Mouse (Mus musculus) v-Abl transformed pro-B cells (cell line): ENCODE data around the gene Kdm7a.

Experiments used
- in situ Hi-C, 2 experiments: fragments of 400-800 bp; cut with MboI; formaldehyde crosslinking; loops; one replicate each; pipeline ENCODE4 v1.15.1; 2025; ENCODE audit not compliant: unreplicated experiment in 2 of 2

The Kdm7a gene

GRCm38 (mm10) chr6:39206581-39207461, at the start of gene Kdm7a:
Kdm7a (minus strand) TSS chr6:39206789.
- in situ Hi-C loops: loop anchor here in 1 of 2 experiments (5.0 kb wide), 1 partner anchor 130 kb away; no protein-coding TSS in a partner anchor

GRCm38 (mm10) chr6:39255271-39255670, 48.7 kb upstream of the Kdm7a start:
- in situ Hi-C loops: no loop called here

- in situ Hi-C loops: no loop called here
These were observed 43.5 kb upstream of the Kdm7a start for GRCm38 (mm10) chr6:39250055-39250454.

GRCm38 (mm10) chr6:39249176-39249770, 42.7 kb upstream of the Kdm7a start:
- in situ Hi-C loops: no loop called here

DNA sequence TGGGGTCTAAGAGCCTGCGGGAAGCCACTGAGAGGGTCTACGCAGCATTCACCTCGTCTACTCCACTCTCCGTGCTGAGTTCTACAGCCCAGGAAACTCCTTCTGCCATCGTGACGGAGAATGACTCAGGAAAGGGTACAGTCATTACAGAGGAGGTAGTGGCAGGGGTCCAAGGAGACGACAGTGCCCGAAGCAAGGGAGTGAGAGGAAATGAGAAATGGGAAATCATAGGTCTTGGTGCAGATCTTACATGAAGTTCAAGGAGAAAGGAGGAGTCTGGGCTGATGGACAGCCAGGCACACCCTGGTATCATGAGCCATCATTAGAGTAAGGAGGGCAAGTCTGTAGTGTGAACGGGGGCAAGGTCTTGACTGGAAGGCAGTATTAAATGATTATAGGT, 37.5 kb upstream of the Kdm7a start:
- in situ Hi-C loops: no loop called here

GRCm38 (mm10) chr6:39243511-39243961, 36.9 kb upstream of the Kdm7a start:
- in situ Hi-C loops: no loop called here

DNA sequence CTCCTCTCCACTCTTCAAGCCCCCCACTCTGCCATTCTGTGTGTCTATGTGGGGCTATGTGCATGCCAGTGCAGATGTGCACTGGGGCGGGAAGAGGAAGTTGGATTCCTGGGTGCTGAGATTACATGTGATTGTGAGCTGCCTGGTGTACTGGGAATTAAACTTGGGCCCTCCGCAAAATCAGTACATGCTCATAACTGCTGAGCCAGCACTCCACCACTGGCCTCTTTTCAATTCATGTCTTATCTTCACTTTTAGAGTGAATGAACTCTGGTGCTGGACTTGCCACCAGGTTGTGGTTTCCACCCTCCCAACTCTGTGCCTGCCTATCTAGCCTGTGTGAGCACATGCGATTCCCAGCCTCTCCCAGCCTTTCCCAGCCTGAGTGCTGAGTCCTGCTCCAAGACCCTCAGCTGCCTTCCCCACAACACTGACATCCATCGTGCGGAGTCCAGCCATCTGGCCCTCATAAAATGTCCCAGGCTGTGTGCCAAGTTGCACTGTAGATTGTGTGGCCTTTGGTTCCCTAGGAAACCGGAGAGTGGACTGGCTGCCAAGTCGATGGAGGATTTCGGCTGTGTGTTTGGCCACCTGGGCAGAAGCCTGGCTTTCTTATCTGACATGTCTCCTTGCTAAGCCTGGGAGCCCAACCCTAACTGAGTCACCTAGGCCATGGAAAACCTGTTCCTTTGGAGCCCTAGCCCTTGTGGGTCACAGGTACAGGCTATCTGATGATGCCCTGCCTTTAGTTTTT, 36.3 kb upstream of the Kdm7a start:
- in situ Hi-C loops: no loop called here

DNA sequence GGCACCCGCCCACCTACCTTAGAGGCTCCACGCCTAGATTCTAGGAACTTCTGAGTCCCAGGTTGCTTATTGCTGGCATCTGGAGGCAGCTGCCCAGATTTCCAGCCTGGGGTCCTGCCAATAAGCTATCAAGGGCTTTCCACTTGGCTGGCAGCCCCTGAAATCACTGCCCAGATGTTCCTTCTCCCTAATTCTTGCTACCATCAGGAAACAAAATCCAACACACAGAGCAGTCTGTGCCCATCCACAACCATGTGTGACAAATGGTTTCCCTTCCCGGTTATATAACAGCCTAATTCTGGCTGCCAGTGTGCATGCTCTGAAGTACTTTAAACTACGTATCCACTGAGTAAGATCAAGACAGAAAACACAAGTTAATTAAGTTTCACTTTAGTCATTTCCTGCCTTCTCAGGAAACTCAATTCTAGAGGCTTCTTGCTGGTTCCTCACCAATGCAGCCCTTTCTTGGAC, 34.9 kb upstream of the Kdm7a start:
- in situ Hi-C loops: no loop called here

DNA sequence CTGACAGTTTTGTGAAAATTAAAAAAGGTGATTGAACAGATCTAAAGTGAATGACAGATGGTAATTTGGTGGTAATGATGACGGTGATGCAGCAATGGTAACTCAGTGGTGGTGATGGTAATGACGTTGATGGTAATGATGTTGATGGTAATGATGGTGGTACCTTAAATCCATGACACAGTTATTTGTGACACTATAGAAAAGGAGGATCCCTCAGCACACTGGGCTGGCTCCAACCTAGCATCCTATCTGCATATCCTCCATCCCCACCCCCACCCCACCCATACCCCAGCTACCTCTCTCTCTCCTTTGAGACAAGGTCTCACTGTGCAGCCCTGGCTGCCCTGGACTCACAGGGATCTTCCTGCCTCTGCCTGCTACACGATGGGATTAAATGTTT, 34.4 kb upstream of the Kdm7a start:
- in situ Hi-C loops: no loop called here

GRCm38 (mm10) chr6:39237887-39238286, 31.3 kb upstream of the Kdm7a start:
- in situ Hi-C loops: no loop called here

DNA sequence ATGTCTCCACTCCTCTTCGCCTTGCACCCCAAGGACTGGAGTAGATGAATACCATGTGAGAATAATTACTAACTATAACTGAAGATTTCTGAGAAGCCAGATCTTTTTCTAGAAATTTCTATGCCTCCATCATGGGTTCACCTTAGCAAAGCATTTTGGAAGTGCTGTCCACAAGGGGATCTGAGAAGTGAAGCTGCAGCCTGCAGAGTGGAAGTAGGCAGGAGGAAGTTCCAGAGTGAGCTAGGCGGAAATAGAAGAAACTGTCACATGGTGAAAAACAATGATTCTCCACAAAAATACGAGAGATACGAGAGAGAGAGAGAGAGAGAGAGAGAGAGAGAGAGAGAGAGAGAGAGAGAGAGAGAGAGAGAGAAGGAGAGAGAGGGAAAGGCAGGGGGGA, 26.0 kb upstream of the Kdm7a start:
- in situ Hi-C loops: no loop called here

DNA sequence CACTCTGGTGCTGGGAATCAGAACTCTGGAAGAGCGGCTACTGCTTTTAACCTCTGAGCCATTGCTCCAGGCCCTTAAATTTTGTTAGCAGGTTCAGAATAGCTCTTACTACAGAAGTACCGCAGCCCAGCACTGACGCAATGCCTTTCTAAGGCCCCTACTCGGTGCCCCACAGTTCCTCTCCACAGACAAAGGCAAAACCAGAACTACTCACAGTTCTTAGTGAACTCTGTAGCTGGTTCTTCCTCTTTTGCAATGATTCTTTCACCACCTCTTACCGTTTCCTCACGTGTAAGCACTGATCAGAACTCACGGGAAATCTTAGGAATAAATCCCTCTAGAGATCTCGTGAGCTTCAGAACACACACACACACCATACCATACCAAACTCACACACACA, 24.1 kb upstream of the Kdm7a start:
- in situ Hi-C loops: no loop called here

DNA sequence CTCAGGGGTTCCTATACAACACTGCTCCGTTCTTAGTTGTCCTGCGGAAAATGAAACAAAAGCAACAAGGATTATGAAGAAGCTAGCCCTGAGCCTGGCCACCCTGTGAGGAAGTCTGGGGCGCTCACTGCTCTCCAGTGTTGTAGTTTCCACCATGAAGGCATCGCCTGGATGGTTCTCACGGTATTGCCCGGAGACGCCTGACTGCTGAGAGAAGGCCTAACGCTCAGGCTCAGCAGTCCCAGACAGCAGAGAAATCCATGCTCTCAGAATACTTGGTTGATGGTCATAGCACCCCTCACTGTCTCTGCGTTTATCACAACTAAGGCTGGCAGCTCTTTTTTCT, 20.0 kb upstream of the Kdm7a start:
- in situ Hi-C loops: no loop called here

DNA sequence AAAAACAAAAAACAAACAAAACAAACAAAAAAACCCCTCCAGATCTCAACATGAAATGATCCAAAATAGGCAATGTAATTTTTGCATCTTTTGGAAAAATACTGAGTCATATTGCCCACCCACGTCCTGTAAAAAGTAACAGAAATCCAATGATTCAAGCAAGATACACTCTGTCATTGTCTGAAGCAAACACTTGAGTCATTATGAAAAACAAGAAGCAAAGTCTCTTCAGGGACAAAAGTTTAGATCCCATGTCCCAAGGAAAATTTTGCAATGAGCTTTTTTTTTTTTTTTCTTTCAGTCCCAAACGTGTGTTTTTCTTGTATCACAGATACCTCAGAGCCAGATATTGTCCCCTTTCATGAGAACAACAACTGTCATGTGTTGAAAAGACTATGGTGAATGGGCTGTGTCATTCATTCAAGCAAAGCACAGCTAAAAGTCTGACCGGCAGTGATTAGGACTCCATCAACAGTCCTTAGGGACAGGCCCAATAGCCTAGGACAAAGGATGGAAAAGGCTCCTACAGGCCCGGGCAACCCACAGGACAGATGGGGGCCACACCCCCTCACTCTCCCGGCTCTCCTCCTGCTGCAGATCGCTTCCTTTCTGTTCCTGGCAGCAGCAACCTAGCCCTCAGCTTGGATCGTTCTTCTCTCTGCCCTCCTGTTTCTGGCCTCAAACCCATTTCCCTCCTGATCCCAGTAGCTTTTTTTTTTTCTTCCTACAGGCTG, 19.5 kb upstream of the Kdm7a start:
- in situ Hi-C loops: no loop called here

DNA sequence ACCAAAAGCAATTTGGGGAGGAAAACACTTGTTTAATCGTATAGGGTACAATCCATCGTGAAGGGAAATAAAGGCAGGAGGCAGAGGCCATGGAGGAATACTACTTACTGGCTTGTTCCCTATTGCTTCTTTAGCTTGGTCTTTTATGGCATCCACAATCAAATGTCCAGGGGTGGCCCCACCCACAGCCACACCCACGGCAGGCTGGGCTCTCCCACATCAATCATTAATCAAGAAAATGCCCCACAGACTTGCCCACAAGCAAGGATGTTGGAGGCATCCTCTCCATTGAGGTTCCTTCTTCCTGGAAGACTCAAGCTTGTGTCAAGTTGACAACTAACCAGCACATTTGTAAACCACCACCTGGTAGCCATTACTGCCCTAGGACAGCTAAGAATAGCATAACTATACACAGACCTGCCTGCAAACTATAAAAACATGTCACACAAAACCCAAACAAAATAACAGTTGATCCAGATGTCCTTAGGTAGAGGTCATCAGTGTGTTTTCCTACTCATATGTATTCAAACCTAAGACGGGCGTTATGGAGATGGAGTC, 16.8 kb upstream of the Kdm7a start:
- in situ Hi-C loops: no loop called here

GRCm38 (mm10) chr6:39222487-39222886, 15.9 kb upstream of the Kdm7a start:
- in situ Hi-C loops: no loop called here

DNA sequence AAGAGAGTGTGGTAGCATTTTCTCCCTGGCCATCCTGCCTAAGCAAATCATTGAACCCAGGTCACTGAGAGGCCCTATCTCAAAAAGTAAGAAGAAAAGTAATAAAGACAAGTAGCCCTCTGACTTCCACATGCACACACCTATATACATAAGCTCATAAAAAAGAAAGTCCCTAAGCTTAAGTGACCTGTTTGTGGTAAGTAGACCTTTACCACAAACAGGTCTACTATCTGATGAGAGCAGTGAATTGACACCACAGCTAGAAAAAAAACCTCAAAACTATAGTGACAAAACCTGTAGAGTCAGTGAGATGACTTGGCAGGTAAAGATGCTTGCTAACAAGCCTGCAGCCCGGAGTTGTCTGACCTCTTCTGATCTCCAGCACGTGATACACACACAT, 11.4 kb upstream of the Kdm7a start:
- in situ Hi-C loops: no loop called here

DNA sequence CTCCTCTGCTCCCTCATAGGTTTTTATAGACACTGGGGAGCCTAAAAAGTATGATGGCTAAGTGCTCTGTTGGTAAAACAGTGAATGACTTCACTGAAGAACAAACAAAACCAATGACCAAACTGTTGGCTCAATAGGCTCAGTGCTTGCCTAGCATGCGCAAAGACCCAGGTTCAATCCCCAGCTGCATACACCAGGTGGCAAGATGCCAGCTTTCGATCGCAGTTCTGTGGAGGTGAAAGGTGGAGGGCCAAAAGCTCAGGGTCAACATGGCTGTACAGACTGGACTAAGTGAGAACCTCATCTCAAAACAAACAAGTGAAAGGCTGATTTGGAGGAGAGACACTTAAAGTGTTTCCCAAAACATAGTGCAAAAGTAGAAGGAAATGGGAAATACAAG, 10.5 kb upstream of the Kdm7a start:
- in situ Hi-C loops: no loop called here

GRCm38 (mm10) chr6:39214949-39215606, 8.5 kb upstream of the Kdm7a start:
- in situ Hi-C loops: no loop called here

- in situ Hi-C loops: loop anchor here in 1 of 2 experiments (5.0 kb wide), 1 partner anchor 128 kb away; no protein-coding TSS in a partner anchor
These were observed 3.1 kb upstream of the Kdm7a start for GRCm38 (mm10) chr6:39209677-39210076.
